Mouse (Mus musculus): ENCODE measurements around the gene Ccl27b.
"Not testable (repeated sequence)": the region's sequence is repeated elsewhere in the genome, so short reads cannot be mapped to it uniquely, and the experiment has no call there.

- TF ChIP-seq CTCF, EP300 (IDR thresholded peaks at IDR 0.05): not testable (repeated sequence)
Observed at GRCm38 (mm10) chr4:42680374-42681356, 25.6 kb downstream of the Ccl27b start.
